Mouse (Mus musculus) heart, embryonic 12.5 days (tissue): ENCODE data around the gene Napa. TPM values are rescaled to one million over a fixed set of nuclear protein-coding genes. Genes with fewer than 3 reads are reported as not detected.
A peak's percentile ranks its signal among the peaks of the same experiment; 100 is the strongest.

Experiments
- ATAC-seq: fragments of 200-750 bp; cut with Nextera tagmentation; 2 replicates; pipeline ENCODE4 v1.8.0; 2017; ENCODE audit warnings: moderate TSS enrichment, moderate library complexity; ENCODE audit not compliant: insufficient number of reproducible peaks, low FRiP score
- H3K27ac ChIP-seq: fragments of 300-500 bp; sonication (generic); 2 replicates; pipeline ENCODE4 v1.5.1; 2016; ENCODE audit warnings: mild to moderate bottlenecking, moderate library complexity; ENCODE audit not compliant: poor library complexity, severe bottlenecking
- H3K27me3 ChIP-seq: fragments of 300-500 bp; sonication (generic); replicated peaks from 2 replicates; pipeline ENCODE4 v1.6.1; 2016; ENCODE audit warnings: mild to moderate bottlenecking, moderate library complexity
- H3K36me3 ChIP-seq: fragments of 300-500 bp; sonication (generic); 2 replicates; pipeline ENCODE4 v1.6.1; 2016; ENCODE audit warnings: mild to moderate bottlenecking, moderate library complexity
- H3K4me1 ChIP-seq: fragments of 300-500 bp; sonication (generic); replicated peaks from 2 replicates; pipeline ENCODE4 v1.6.1; 2016; ENCODE audit warnings: mild to moderate bottlenecking
- H3K4me2 ChIP-seq: fragments of 300-500 bp; sonication (generic); 2 replicates; pipeline ENCODE4 v1.6.1; 2016; ENCODE audit warnings: mild to moderate bottlenecking, moderate library complexity
- H3K4me3 ChIP-seq: fragments of 300-500 bp; sonication (generic); 2 replicates; pipeline ENCODE4 v1.5.1; 2016; ENCODE audit warnings: mild to moderate bottlenecking
- H3K9ac ChIP-seq: fragments of 300-500 bp; sonication (generic); 2 replicates; pipeline ENCODE4 v1.6.1; 2016; ENCODE audit warnings: mild to moderate bottlenecking, moderate library complexity
- H3K9me3 ChIP-seq: fragments of 300-500 bp; sonication (generic); replicated peaks from 2 replicates; pipeline ENCODE4 v1.6.1; 2016; ENCODE audit warnings: mild to moderate bottlenecking, moderate library complexity
- WGBS: fragments of 180-500 bp; shearing (Covaris S2); methylation state at CpG from one replicate; pipeline ENCODE4 v1.1.7; 2016; 5-methylcytosine and 5-hydroxymethylcytosine counted together
- polyA plus RNA-seq: library from polyadenylated mRNA; unstranded; fragments of >200 nt; fragmentation: Nextera tagmentation; extraction: Ambion mirVana; gene quantifications from 2 replicates; pipeline ENCODE4 v1.2.1, GENCODE M21; 2016

Napa gene
- 144 and 159 TPM in 2 replicates for polyA plus RNA-seq

- Histone ChIP-seq H3K4me2 (peak within 1 kb of the TSS; percentile 94), H3K4me3 (peak within 1 kb of the TSS; percentile 93), H3K4me1 (peaks cover 36% of the 10 kb centered on the region), H3K9ac (peak within 1 kb of the TSS; percentile 98), H3K27ac (peak within 1 kb of the TSS; percentile 88), H3K36me3 (peaks cover 21% of the 10 kb centered on the region), H3K9me3 (no peaks in the 10 kb centered on the region), H3K27me3 (peaks cover 17% of the 10 kb centered on the region)
- under 1% methylated on average over 68 of the region's 68 CpGs for WGBS
- ATAC-seq = peak; percentile 99
Observed at GRCm38 (mm10) chr7:16098021-16099017, at the start of gene Napa. TSS of gene Napa (plus strand) at chr7:16098458.

- WGBS = 8% methylated on average over 36 of the region's 36 CpGs
- peak overlapping the region; percentile 68 for H3K27ac ChIP-seq
- peaks cover 47% of the 10 kb centered on the region for H3K4me1 ChIP-seq
- no peaks in the 10 kb centered on the region for H3K27me3 ChIP-seq
- peak overlapping the region; percentile 82 for H3K9ac ChIP-seq
- H3K4me3 ChIP-seq = peak overlapping the region; percentile 92
- no peaks in the 10 kb centered on the region for H3K9me3 ChIP-seq
- peak overlapping the region; percentile 74 for H3K4me2 ChIP-seq
- H3K36me3 ChIP-seq = no peaks in the 10 kb centered on the region
- ATAC-seq = no peak
Observed at GRCm38 (mm10) chr7:16048675-16049575, 49.3 kb upstream of the Napa start.

- H3K9ac ChIP-seq = peak overlapping the region; percentile 82
- H3K9me3 ChIP-seq = no peaks in the 10 kb centered on the region
- H3K27me3 ChIP-seq = no peaks in the 10 kb centered on the region
- WGBS = 82% methylated on average over 7 of the region's 7 CpGs
- ATAC-seq = no peak
- H3K4me2 ChIP-seq = peak overlapping the region; percentile 74
- no peaks in the 10 kb centered on the region for H3K36me3 ChIP-seq
- H3K4me1 ChIP-seq = peaks cover 40% of the 10 kb centered on the region
- H3K27ac ChIP-seq = 0 out of 2 replicates have a peak overlapping the region, but pooled peaks have one; percentile 68
- peak overlapping the region; percentile 92 for H3K4me3 ChIP-seq
Observed at GRCm38 (mm10) chr7:16049576-16049915, 48.7 kb upstream of the Napa start.

- Histone ChIP-seq H3K27ac (no peak overlapping the region), H3K9ac (no peak overlapping the region), H3K27me3 (no peaks in the 10 kb centered on the region), H3K4me1 (peaks cover 30% of the 10 kb centered on the region), H3K36me3 (no peaks in the 10 kb centered on the region), H3K4me2 (no peak overlapping the region), H3K4me3 (no peak overlapping the region), H3K9me3 (no peaks in the 10 kb centered on the region)
- 88% methylated on average over 3 of the region's 3 CpGs for WGBS
- ATAC-seq = no peak
Observed at GRCm38 (mm10) chr7:16050600-16050999, 47.7 kb upstream of the Napa start.

- Histone ChIP-seq H3K27ac (peak overlapping the region; percentile 78), H3K27me3 (no peaks in the 10 kb centered on the region), H3K4me1 (peaks cover 21% of the 10 kb centered on the region), H3K9ac (peak overlapping the region; percentile 74), H3K36me3 (no peaks in the 10 kb centered on the region), H3K9me3 (no peaks in the 10 kb centered on the region), H3K4me3 (peak overlapping the region; percentile 64), H3K4me2 (peak overlapping the region; percentile 88)
- peak; percentile 49; the same call in 1 of the 2 replicates for ATAC-seq
- WGBS = 6% methylated on average over 19 of the region's 19 CpGs
Observed at GRCm38 (mm10) chr7:16051883-16052595, 46.2 kb upstream of the Napa start.

GRCm38 (mm10) chr7:16052684-16053083, 45.6 kb upstream of the Napa start:
- under 1% methylated on average over 24 of the region's 24 CpGs for WGBS
- H3K27ac ChIP-seq = peak overlapping the region; percentile 78
- peak overlapping the region; percentile 64 for H3K4me3 ChIP-seq
- peak overlapping the region; percentile 74 for H3K9ac ChIP-seq
- peaks cover 2% of the 10 kb centered on the region; the same call in 1 of the 2 replicates for H3K27me3 ChIP-seq
- H3K36me3 ChIP-seq = no peaks in the 10 kb centered on the region
- peak; percentile 86 for ATAC-seq
- H3K4me2 ChIP-seq = peak overlapping the region; percentile 88
- no peaks in the 10 kb centered on the region for H3K9me3 ChIP-seq
- peaks cover 21% of the 10 kb centered on the region for H3K4me1 ChIP-seq

- Histone ChIP-seq H3K4me1 (peaks cover 21% of the 10 kb centered on the region), H3K27ac (no peak overlapping the region), H3K4me3 (peak overlapping the region; percentile 64), H3K36me3 (no peaks in the 10 kb centered on the region), H3K9me3 (no peaks in the 10 kb centered on the region), H3K9ac (no peak overlapping the region), H3K4me2 (peak overlapping the region; percentile 88), H3K27me3 (peaks cover 2% of the 10 kb centered on the region; the same call in 1 of the 2 replicates)
- no peak for ATAC-seq
- WGBS = 15% methylated on average over 6 of the region's 6 CpGs
Observed at GRCm38 (mm10) chr7:16053105-16053504, 45.2 kb upstream of the Napa start.

GRCm38 (mm10) chr7:16054966-16055365, 43.3 kb upstream of the Napa start:
- Histone ChIP-seq H3K27me3 (peaks cover 15% of the 10 kb centered on the region), H3K9ac (no peak overlapping the region), H3K4me3 (no peak overlapping the region), H3K4me1 (peaks cover 11% of the 10 kb centered on the region), H3K27ac (no peak overlapping the region), H3K9me3 (no peaks in the 10 kb centered on the region), H3K36me3 (no peaks in the 10 kb centered on the region), H3K4me2 (no peak overlapping the region)
- no peak for ATAC-seq
- WGBS = 60% methylated on average over 4 of the region's 4 CpGs

- Histone ChIP-seq H3K4me2 (no peak overlapping the region), H3K27me3 (peaks cover 20% of the 10 kb centered on the region), H3K9me3 (no peaks in the 10 kb centered on the region), H3K4me1 (peaks cover 7% of the 10 kb centered on the region), H3K27ac (no peak overlapping the region), H3K4me3 (no peak overlapping the region), H3K36me3 (no peaks in the 10 kb centered on the region), H3K9ac (no peak overlapping the region)
- no peak for ATAC-seq
- 86% methylated on average over 6 of the region's 6 CpGs for WGBS
Observed at GRCm38 (mm10) chr7:16055665-16056064, 42.6 kb upstream of the Napa start.

- Histone ChIP-seq H3K27ac (no peak overlapping the region), H3K4me1 (peaks cover 9% of the 10 kb centered on the region), H3K36me3 (no peaks in the 10 kb centered on the region), H3K9ac (no peak overlapping the region), H3K4me3 (no peak overlapping the region), H3K4me2 (no peak overlapping the region), H3K9me3 (peaks cover 6% of the 10 kb centered on the region; the same call in 1 of the 2 replicates), H3K27me3 (peaks cover 29% of the 10 kb centered on the region)
- WGBS = 29% methylated on average over 5 of the region's 5 CpGs
- ATAC-seq = no peak
Observed at GRCm38 (mm10) chr7:16056459-16057135, 41.7 kb upstream of the Napa start.
